Mouse (Mus musculus): Measurements from ENCODE around the gene Xirp1. TPM values are rescaled to one million over a fixed set of nuclear protein-coding genes. Genes with fewer than 3 reads are reported as not detected.

Xirp1 gene
- polyA plus RNA-seq, 1 experiment from 2014 or later: 0.13 TPM

DNA sequence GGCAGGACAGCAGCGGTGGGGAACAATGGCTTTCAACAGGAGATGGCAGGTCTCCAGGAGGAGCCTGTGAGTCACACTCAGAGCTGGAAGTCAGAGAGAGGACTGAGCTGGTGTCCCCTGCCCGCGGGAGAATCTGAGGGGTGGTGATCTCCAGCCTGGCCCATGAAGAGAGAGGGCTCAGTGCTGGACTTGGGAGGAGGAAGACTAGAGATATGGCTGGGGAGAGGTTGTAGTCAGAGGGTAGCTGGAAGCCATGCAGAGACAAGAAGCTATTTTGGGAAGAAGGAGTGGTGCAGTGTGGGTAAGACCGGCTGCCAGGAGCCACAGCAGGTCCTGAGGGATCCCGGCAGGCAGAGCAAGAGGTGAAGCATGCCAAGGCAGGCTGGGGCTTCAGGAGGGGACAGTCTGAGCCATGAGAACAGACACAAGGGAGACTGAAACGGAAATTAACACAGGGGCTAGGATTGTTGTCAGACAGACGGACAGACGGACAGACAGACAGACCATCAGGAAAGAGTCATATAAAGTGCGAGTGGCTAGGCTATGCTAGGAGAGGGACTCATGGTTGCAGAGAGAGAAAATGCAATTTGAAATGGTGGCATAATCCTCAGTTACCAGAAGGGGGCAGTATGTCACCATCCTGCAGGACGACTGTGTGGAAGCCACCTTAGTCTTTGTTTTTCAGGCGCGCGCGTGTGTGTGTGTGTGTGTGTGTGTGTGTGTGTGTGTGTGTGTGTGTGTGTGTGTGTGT, 4.2 kb upstream of the Xirp1 start:
- ATAC-seq (peak; percentile 70), DNase-seq (peak; percentile 60)
- no peak overlapping the region for H3K27ac ChIP-seq (ENCODE audit: low read depth)
- H3K9me3 ChIP-seq (ENCODE audit: low read length): no peaks in the 10 kb centered on the region
- TF ChIP-seq EP300 (IDR thresholded peaks at IDR 0.05; ENCODE audit: low read depth): no peak
- TF ChIP-seq CTCF (IDR thresholded peaks at IDR 0.05; ENCODE audit: low read depth): peak; percentile 94
- 12% methylated on average over 12 of the region's 14 CpGs for WGBS (ENCODE audit: insufficient replicate concordance)
- H3K9ac ChIP-seq (replicated peaks): no peak overlapping the region
- no peak overlapping the region for H3K4me3 ChIP-seq (ENCODE audit: low read depth, low read length)
- no peaks in the 10 kb centered on the region for H3K36me3 ChIP-seq (replicated peaks; ENCODE audit: insufficient read depth, low read length)
- H3K4me2 ChIP-seq (ENCODE audit: low read depth, low read length): peak overlapping the region; percentile 10; the same call in 1 of the 2 replicates
- H3K4me1 ChIP-seq (ENCODE audit: insufficient read depth): peaks cover 10% of the 10 kb centered on the region
- H3K27me3 ChIP-seq (ENCODE audit: insufficient read depth, low read length): no peaks in the 10 kb centered on the region

DNA sequence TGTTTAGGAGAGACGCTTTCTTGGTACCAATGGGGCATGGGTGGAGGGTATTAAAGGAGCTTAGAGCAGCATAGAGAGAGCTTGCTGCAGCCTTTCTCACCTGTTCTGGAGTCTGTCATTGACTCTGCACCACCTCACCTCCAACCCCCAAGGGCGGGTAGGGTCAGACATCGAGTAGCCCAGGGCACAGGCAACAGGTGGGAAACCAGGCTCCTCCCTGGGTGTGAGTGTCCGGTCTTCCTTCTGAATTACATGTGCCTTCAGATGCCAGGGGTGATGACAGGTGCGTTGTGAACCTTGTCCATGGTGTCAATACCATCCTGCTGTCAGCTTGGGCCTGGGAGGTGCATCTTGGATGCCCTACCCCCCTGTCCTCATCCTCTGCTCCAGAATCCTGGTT, 1.2 kb upstream of the Xirp1 start:
- H3K27me3 ChIP-seq (ENCODE audit: insufficient read depth, low read length): no peaks in the 10 kb centered on the region
- H3K27ac ChIP-seq (ENCODE audit: low read depth): no peak overlapping the region
- no peaks in the 10 kb centered on the region for H3K36me3 ChIP-seq (replicated peaks; ENCODE audit: insufficient read depth, low read length)
- no peak overlapping the region for H3K4me2 ChIP-seq (ENCODE audit: low read depth, low read length)
- 80% methylated on average over 5 of the region's 5 CpGs for WGBS (ENCODE audit: insufficient replicate concordance)
- TF ChIP-seq CTCF (IDR thresholded peaks at IDR 0.05; ENCODE audit: low read depth) (no peak), EP300 (IDR thresholded peaks at IDR 0.05; ENCODE audit: low read depth) (no peak)
- no peaks in the 10 kb centered on the region for H3K9me3 ChIP-seq (ENCODE audit: low read length)
- H3K9ac ChIP-seq (replicated peaks): no peak overlapping the region
- no peak overlapping the region for H3K4me3 ChIP-seq (ENCODE audit: low read depth, low read length)
- no peak for DNase-seq
- ATAC-seq: no peak
- H3K4me1 ChIP-seq (ENCODE audit: insufficient read depth): peaks cover 10% of the 10 kb centered on the region

DNA sequence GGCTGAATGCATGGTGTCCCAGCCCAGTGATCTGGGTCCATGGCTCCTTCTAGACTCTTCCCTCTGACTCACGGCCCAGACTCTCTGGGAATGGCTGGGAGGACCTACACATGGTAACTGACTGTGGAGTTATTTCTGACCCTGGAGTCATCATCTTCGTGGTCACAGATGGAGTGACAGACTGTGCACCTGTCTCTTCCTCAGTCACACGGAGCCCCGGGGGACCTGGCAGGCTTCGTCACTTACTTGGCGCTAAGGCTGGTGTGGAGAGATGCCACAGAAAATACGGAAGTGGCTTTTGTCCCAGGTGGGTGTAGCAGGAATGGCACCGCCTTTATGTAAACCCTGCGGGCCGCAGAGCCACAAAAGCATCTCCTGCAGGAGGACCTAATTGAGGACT, 773 bp upstream of the Xirp1 start:
- Histone ChIP-seq H3K27ac (ENCODE audit: low read depth) (no peak overlapping the region), H3K4me1 (ENCODE audit: insufficient read depth) (peaks cover 10% of the 10 kb centered on the region), H3K9me3 (ENCODE audit: low read length) (no peaks in the 10 kb centered on the region), H3K36me3 (replicated peaks; ENCODE audit: insufficient read depth, low read length) (no peaks in the 10 kb centered on the region), H3K4me2 (ENCODE audit: low read depth, low read length) (no peak overlapping the region), H3K27me3 (ENCODE audit: insufficient read depth, low read length) (no peaks in the 10 kb centered on the region), H3K4me3 (ENCODE audit: low read depth, low read length) (no peak overlapping the region), H3K9ac (replicated peaks) (no peak overlapping the region)
- 66% methylated on average over 10 of the region's 10 CpGs for WGBS (ENCODE audit: insufficient replicate concordance)
- no peak for DNase-seq
- TF ChIP-seq EP300 (IDR thresholded peaks at IDR 0.05; ENCODE audit: low read depth): no peak
- TF ChIP-seq CTCF (IDR thresholded peaks at IDR 0.05; ENCODE audit: low read depth): no peak
- ATAC-seq: no peak

DNA sequence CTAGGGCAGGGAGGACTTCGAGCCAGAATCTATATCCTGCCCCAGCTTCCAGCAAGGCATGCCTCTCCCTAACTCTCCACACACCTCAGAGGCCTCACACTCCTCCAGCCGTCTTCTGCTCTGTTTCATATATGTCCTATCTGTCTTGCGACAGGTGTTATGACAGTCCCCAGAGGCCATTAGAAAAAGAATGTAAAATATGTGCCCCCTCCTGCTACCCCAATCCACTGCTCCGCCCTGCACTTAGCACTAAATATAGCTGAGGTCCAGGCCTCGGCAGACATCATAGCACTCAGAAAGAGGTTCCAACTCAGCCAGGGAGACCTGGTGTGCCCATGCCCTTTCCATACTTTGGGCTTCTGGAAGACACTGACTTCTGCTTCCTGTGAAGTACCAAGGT, 2.2 kb downstream of the Xirp1 start:
- TF ChIP-seq EP300 (IDR thresholded peaks at IDR 0.05; ENCODE audit: low read depth) (no peak), CTCF (IDR thresholded peaks at IDR 0.05; ENCODE audit: low read depth) (no peak)
- 0 out of 2 replicates have a peak, but pooled peaks cover 3% of the 10 kb centered on the region for H3K27me3 ChIP-seq (ENCODE audit: insufficient read depth, low read length)
- H3K36me3 ChIP-seq (replicated peaks; ENCODE audit: insufficient read depth, low read length): no peaks in the 10 kb centered on the region
- DNase-seq: no peak
- no peaks in the 10 kb centered on the region for H3K9me3 ChIP-seq (ENCODE audit: low read length)
- 64% methylated on average over 5 of the region's 5 CpGs for WGBS (ENCODE audit: insufficient replicate concordance)
- H3K4me1 ChIP-seq (ENCODE audit: insufficient read depth): peaks cover 9% of the 10 kb centered on the region
- H3K9ac ChIP-seq (replicated peaks): no peak overlapping the region
- H3K4me3 ChIP-seq (ENCODE audit: low read depth, low read length): no peak overlapping the region
- no peak overlapping the region for H3K4me2 ChIP-seq (ENCODE audit: low read depth, low read length)
- H3K27ac ChIP-seq (ENCODE audit: low read depth): no peak overlapping the region
- ATAC-seq: no peak

DNA sequence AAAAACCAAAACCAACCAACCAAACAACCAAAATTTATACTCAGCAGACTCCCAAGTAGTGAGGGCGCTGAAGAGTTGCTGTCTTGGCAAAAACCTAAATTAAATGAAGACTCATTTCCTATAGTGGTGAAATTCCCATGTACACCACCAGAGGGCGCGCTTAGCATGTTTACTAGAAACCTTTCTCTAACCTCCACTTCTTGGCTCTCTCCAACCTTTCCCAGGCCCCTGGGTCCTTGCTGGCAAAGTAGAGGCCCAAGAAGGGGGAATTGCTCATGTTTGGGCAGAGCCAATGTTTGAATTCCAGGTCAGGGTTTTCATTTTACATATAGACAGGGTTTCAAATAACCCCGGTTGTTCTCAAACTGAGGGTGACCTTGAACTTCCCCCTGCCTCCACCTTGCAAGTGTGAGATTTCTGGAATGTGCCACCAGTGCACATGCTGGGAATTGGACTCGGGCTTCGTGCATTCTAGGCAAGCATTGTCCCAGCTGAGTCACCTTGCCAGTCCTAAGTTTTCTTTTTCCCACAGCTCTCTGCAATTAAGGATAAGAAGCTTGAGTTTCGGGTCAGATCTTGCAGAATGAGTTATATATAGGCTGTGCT, 3.0 kb downstream of the Xirp1 start:
- no peak overlapping the region for H3K9ac ChIP-seq (replicated peaks)
- no peak overlapping the region for H3K4me2 ChIP-seq (ENCODE audit: low read depth, low read length)

DNA sequence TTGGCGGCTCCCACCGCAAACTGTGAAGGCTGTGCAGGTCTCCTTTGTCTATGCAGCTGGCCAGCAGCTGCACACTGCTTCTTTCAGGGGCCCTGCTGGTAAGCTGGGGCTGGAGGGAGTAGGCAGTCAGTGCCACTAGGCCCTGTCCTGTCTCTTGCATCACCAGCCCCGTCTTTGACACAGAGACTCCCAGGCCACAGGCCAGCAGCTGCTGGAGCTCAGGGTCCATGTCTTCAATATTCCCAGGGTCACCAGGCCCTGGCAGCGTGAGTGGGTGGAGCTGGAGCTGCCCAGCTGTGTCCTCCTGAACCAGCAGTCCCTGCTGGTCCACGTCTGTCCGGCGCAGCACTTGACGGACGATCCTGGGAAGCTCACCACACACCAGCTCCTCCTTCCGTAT, 6.4 kb downstream of the Xirp1 start:
- H3K4me3 ChIP-seq (ENCODE audit: low read depth, low read length): no peak overlapping the region
- H3K9ac ChIP-seq (replicated peaks): no peak overlapping the region
- no peak for TF ChIP-seq CTCF (IDR thresholded peaks at IDR 0.05; ENCODE audit: low read depth)
- no peak; the same call in 1 of the 2 replicates for TF ChIP-seq EP300 (IDR thresholded peaks at IDR 0.05; ENCODE audit: low read depth)
- 0 out of 2 replicates have a peak, but pooled peaks cover 3% of the 10 kb centered on the region for H3K27me3 ChIP-seq (ENCODE audit: insufficient read depth, low read length)
- peak overlapping the region; percentile 22; the same call in 1 of the 2 replicates for H3K4me2 ChIP-seq (ENCODE audit: low read depth, low read length)
- H3K27ac ChIP-seq (ENCODE audit: low read depth): no peak overlapping the region
- ATAC-seq: peak; percentile 72
- H3K4me1 ChIP-seq (ENCODE audit: insufficient read depth): peaks cover 28% of the 10 kb centered on the region
- DNase-seq: peak; percentile 67
- no peaks in the 10 kb centered on the region for H3K36me3 ChIP-seq (replicated peaks; ENCODE audit: insufficient read depth, low read length)
- 67% methylated on average over 10 of the region's 10 CpGs for WGBS (ENCODE audit: insufficient replicate concordance)
- no peaks in the 10 kb centered on the region for H3K9me3 ChIP-seq (ENCODE audit: low read length)

More for the DNA sequence above, 3.0 kb downstream of the Xirp1 start:
- Histone ChIP-seq H3K27ac (ENCODE audit: low read depth) (no peak overlapping the region), H3K36me3 (replicated peaks; ENCODE audit: insufficient read depth, low read length) (no peaks in the 10 kb centered on the region), H3K4me1 (ENCODE audit: insufficient read depth) (peaks cover 11% of the 10 kb centered on the region), H3K4me3 (ENCODE audit: low read depth, low read length) (no peak overlapping the region), H3K27me3 (ENCODE audit: insufficient read depth, low read length) (0 out of 2 replicates have a peak, but pooled peaks cover 3% of the 10 kb centered on the region), H3K9me3 (ENCODE audit: low read length) (no peaks in the 10 kb centered on the region)
- DNase-seq: peak; percentile 75
- TF ChIP-seq EP300 (IDR thresholded peaks at IDR 0.05; ENCODE audit: low read depth): no peak
- TF ChIP-seq CTCF (IDR thresholded peaks at IDR 0.05; ENCODE audit: low read depth): peak; percentile 84
- WGBS (ENCODE audit: insufficient replicate concordance): 31% methylated on average over 7 of the region's 7 CpGs
- no peak for ATAC-seq
